ENCODE assay signal across 36 mouse cellular contexts in the genomic region with DNA sequence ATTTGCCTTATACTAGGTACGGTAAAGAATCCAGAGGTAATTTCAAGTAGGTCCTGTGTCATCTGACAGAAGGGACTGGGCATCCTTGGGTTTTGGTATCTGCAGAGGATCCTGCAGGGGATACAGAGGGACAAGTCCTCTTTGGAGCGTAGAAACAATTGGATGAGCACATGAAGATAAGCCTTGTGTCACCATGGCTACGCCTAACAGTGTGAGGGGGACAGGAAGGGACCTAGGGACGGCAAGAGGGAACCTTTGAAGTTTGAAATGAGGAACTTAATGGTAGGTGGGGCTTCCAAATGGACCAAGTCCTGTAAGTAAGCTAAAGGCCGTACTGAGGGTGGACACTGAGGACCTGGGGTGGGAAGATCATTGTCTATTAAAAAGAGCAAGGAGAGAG. TPM values are rescaled to one million over a fixed set of nuclear protein-coding genes. Genes with fewer than 3 reads are reported as not detected.
"Had no signal": no experiment of that assay in that cellular context is flagged by ENCODE, and none has a peak within 500 bp of the region (broad histone marks: within the 10 kb centered on the region; RNA-seq: fewer than 3 reads in every experiment).

No protein-coding gene starts in this region.

- H3K4me2 ChIP-seq: heart, embryonic 11.5 days; heart, embryonic 12.5 days; heart, embryonic 13.5 days; heart, embryonic 15.5 days; hindbrain, embryonic 12.5 days; hindbrain, embryonic 13.5 days; hindbrain, embryonic 14.5 days; hindbrain, embryonic 15.5 days; intestine, embryonic 15.5 days; kidney, embryonic 15.5 days had no signal

- H3K4me1 ChIP-seq: hindbrain, embryonic 12.5 days; hindbrain, embryonic 15.5 days; kidney, embryonic 15.5 days had no signal

- ATAC-seq: hindbrain, embryonic 16.5 days; hindbrain, postnatal 0 days; inflammation-experienced regulatory T-cells, adult 6 months; intestine, embryonic 15.5 days; intestine, embryonic 16.5 days; intestine, postnatal 0 days had no signal

- H3K4me3 ChIP-seq: heart, embryonic 12.5 days; heart, embryonic 13.5 days; heart, embryonic 15.5 days; hindbrain, embryonic 10.5 days; hindbrain, embryonic 12.5 days; hindbrain, embryonic 13.5 days; hindbrain, embryonic 15.5 days; intestine, embryonic 15.5 days; kidney, embryonic 15.5 days; layer of hippocampus, adult 2 months; left cerebral cortex, adult 2 months had no signal

- DNase-seq: heart, postnatal 10 days; heart, postnatal 14 days; heart, postnatal 36 days; kidney, adult 11 months; kidney, adult 18-20 months; kidney, adult 2 months; kidney, adult 8-10 months; kidney, adult 9 months; kidney, postnatal 10 days; kidney, postnatal 14 days; kidney, postnatal 25 days; kidney, postnatal 36 days; kidney, postnatal 4 days; layer of hippocampus, adult 9-11 months; layer of hippocampus, postnatal 36 days had no signal

- H3K9ac ChIP-seq: heart, embryonic 12.5 days; heart, embryonic 13.5 days; heart, embryonic 15.5 days; hindbrain, embryonic 12.5 days; hindbrain, embryonic 13.5 days; hindbrain, embryonic 14.5 days; hindbrain, embryonic 15.5 days; intestine, embryonic 15.5 days; kidney, embryonic 15.5 days had no signal

- H3K27me3 ChIP-seq: hindbrain, embryonic 12.5 days; hindbrain, embryonic 13.5 days; hindbrain, embryonic 15.5 days; intestine, embryonic 15.5 days; kidney, embryonic 15.5 days had no signal

- H3K36me3 ChIP-seq: heart, embryonic 10.5 days; heart, embryonic 12.5 days; heart, embryonic 13.5 days; heart, embryonic 15.5 days; hindbrain, embryonic 10.5 days; hindbrain, embryonic 12.5 days; hindbrain, embryonic 13.5 days; hindbrain, embryonic 15.5 days; intestine, embryonic 15.5 days; kidney, embryonic 15.5 days had no signal

- H3K9me3 ChIP-seq: heart, embryonic 10.5 days; heart, embryonic 12.5 days; heart, embryonic 13.5 days; heart, embryonic 15.5 days; hindbrain, embryonic 10.5 days; hindbrain, embryonic 12.5 days; hindbrain, embryonic 13.5 days; hindbrain, embryonic 15.5 days; intestine, embryonic 15.5 days; kidney, embryonic 15.5 days had no signal

- H3K27ac ChIP-seq: heart, embryonic 13.5 days; heart, embryonic 15.5 days; hindbrain, embryonic 10.5 days; hindbrain, embryonic 12.5 days; hindbrain, embryonic 13.5 days; hindbrain, embryonic 14.5 days; hindbrain, embryonic 15.5 days; hindbrain, postnatal 0 days; intestine, embryonic 15.5 days; kidney, embryonic 15.5 days; kidney, postnatal 0 days; layer of hippocampus, adult 2 months; left cerebral cortex, adult 2 months had no signal

RNA-seq across cellular contexts. Expression of gene Ltbp2, which starts 21.0 kb away (rescaled TPM):
- total RNA-seq: hematopoietic stem cell, adult 5-6 weeks had no signal
- polyA plus RNA-seq: inflammation-experienced regulatory T-cells, adult 6 months had no signal
